ENCODE assay signal across 8 mouse cellular contexts in genomic region chr13:23491990-23492389, GRCm38 (mm10). TPM values are rescaled to one million over a fixed set of nuclear protein-coding genes. Genes with fewer than 3 reads are reported as not detected.
DNase-seq lines count a peak whose midpoint lies in the region; ATAC-seq and TF ChIP-seq lines count a peak whose summit lies in the region.

No protein-coding gene starts in this region.

- peak; percentile 12 for DNase-seq in adrenal gland, postnatal 14 days
- no peak for DNase-seq in adrenal gland, adult 8-10 months
- no peak for DNase-seq in cerebellum, adult 11-12 months
- DNase-seq in right cerebral cortex, postnatal 4 days = no peak
- DNase-seq in lung, postnatal 4 days = no peak

- TF ChIP-seq EP300 in ES-Bruce4 (IDR thresholded peaks at IDR 0.05; ENCODE audit: insufficient read depth, low read depth, low read length) = peak; percentile 64

- H3K27me3 ChIP-seq in ES-Bruce4 (ENCODE audit: control insufficient read depth, insufficient read depth, low read length, poor library complexity, severe bottlenecking) = no peaks in the 10 kb centered on the region
- no peaks in the 10 kb centered on the region for H3K27me3 ChIP-seq in forebrain, embryonic 16.5 days (replicated peaks; ENCODE audit: control insufficient read depth, insufficient read depth, low read length)
- H3K27me3 ChIP-seq in liver, embryonic 15.5 days = peaks cover 9% of the 10 kb centered on the region

- ATAC-seq in forebrain, embryonic 16.5 days = no peak
- no peak for ATAC-seq in liver, embryonic 15.5 days (ENCODE audit: insufficient read depth)

- peak overlapping the region; percentile 77; the same call in 1 of the 2 replicates for H3K27ac ChIP-seq in ES-Bruce4 (ENCODE audit: insufficient read depth, low read length)
- H3K27ac ChIP-seq in forebrain, embryonic 16.5 days (ENCODE audit: low read length) = no peak overlapping the region
- no peak overlapping the region for H3K27ac ChIP-seq in liver, embryonic 15.5 days (replicated peaks)

- H3K36me3 ChIP-seq in ES-Bruce4 (ENCODE audit: control insufficient read depth, insufficient read depth, low read length, poor library complexity, severe bottlenecking) = no peaks in the 10 kb centered on the region
- H3K36me3 ChIP-seq in forebrain, embryonic 16.5 days (ENCODE audit: control insufficient read depth, insufficient read depth) = no peaks in the 10 kb centered on the region
- H3K36me3 ChIP-seq in liver, embryonic 15.5 days (replicated peaks) = no peaks in the 10 kb centered on the region

- no peak overlapping the region; the same call in 1 of the 2 replicates for H3K9ac ChIP-seq in ES-Bruce4 (ENCODE audit: low read depth, poor library complexity, severe bottlenecking)
- no peak overlapping the region for H3K9ac ChIP-seq in forebrain, embryonic 16.5 days (replicated peaks; ENCODE audit: low read depth, low read length)
- H3K9ac ChIP-seq in liver, embryonic 15.5 days = 0 out of 2 replicates have a peak overlapping the region, but pooled peaks have one; percentile 31

- 3% methylated on average over 14 of the region's 14 CpGs for WGBS in forebrain, embryonic 16.5 days
- WGBS in liver, embryonic 15.5 days (ENCODE audit: insufficient replicate concordance) = 10% methylated on average over 14 of the region's 14 CpGs

- no peak overlapping the region for H3K4me3 ChIP-seq in ES-Bruce4 (ENCODE audit: low read depth, low read length)
- H3K4me3 ChIP-seq in forebrain, embryonic 16.5 days (replicated peaks; ENCODE audit: low read length) = peak overlapping the region; percentile 27
- H3K4me3 ChIP-seq in liver, embryonic 15.5 days (replicated peaks) = peak overlapping the region; percentile 48

- H3K9me3 ChIP-seq in ES-Bruce4 (replicated peaks; ENCODE audit: control insufficient read depth, insufficient read depth, low read length, poor library complexity, severe bottlenecking) = no peaks in the 10 kb centered on the region
- no peaks in the 10 kb centered on the region for H3K9me3 ChIP-seq in forebrain, embryonic 16.5 days (ENCODE audit: control insufficient read depth, low read length)
- no peaks in the 10 kb centered on the region for H3K9me3 ChIP-seq in liver, embryonic 15.5 days (replicated peaks)

- no peak for TF ChIP-seq CTCF in ES-Bruce4 (IDR thresholded peaks at IDR 0.05; ENCODE audit: low read depth, low read length)

- H3K4me1 ChIP-seq in ES-Bruce4 (ENCODE audit: control insufficient read depth, insufficient read depth, low read length) = peaks cover 6% of the 10 kb centered on the region
- peaks cover 9% of the 10 kb centered on the region; the same call in 1 of the 2 replicates for H3K4me1 ChIP-seq in forebrain, embryonic 16.5 days (replicated peaks; ENCODE audit: control insufficient read depth, insufficient read depth, low read length)
- H3K4me1 ChIP-seq in liver, embryonic 15.5 days (replicated peaks) = peaks cover 17% of the 10 kb centered on the region

- H3K4me2 ChIP-seq in forebrain, embryonic 16.5 days (ENCODE audit: low read length) = peak overlapping the region; percentile 52
- H3K4me2 ChIP-seq in liver, embryonic 15.5 days = peak overlapping the region; percentile 70

- no peak for TF ChIP-seq POLR2A in ES-Bruce4 (IDR thresholded peaks at IDR 0.05; ENCODE audit: insufficient read depth, low read length)

RNA-seq across cellular contexts. Expression of gene Btn2a2, which starts 3.3 kb away (rescaled TPM):
- not detected in 2 replicates for total RNA-seq in adrenal gland, postnatal 14 days (2021)
- not detected for total RNA-seq in adrenal gland, adult 8-10 months (2022)
- 0.91 and 1.9 TPM in 2 replicates for polyA plus RNA-seq in ES-Bruce4 (2011; ENCODE audit: insufficient read depth, insufficient read length, low read depth, missing spikeins)
- 0.18 TPM in 1 of 2 replicates, not detected in the other for polyA plus RNA-seq in forebrain, embryonic 16.5 days (2015; fragmentation: Nextera tagmentation; extraction: Ambion mirVana)
- polyA plus RNA-seq in liver, embryonic 15.5 days (2015; fragmentation: Nextera tagmentation; extraction: Ambion mirVana) = not detected in 2 replicates

RNA-seq across cellular contexts. Expression of gene Btn1a1, which starts 26.3 kb away (rescaled TPM):
- 0.19 TPM in 1 of 2 replicates, not detected in the other for total RNA-seq in adrenal gland, postnatal 14 days (2021)
- not detected for total RNA-seq in adrenal gland, adult 8-10 months (2022)
- 0.40 and 0.46 TPM in 2 replicates for polyA plus RNA-seq in ES-Bruce4 (2011; ENCODE audit: insufficient read depth, insufficient read length, low read depth, missing spikeins)
- 0.06 and 0.22 TPM in 2 replicates for polyA plus RNA-seq in forebrain, embryonic 16.5 days (2015; fragmentation: Nextera tagmentation; extraction: Ambion mirVana)
- polyA plus RNA-seq in liver, embryonic 15.5 days (2015; fragmentation: Nextera tagmentation; extraction: Ambion mirVana) = 1.6 and 2.1 TPM in 2 replicates

RNA-seq across cellular contexts. Expression of gene Hist1h4h, which starts 38.9 kb away (rescaled TPM):
- total RNA-seq in adrenal gland, postnatal 14 days (2021) = 699 and 771 TPM in 2 replicates
- 100 to 1,000 TPM; 381 to 523 (median 406) TPM for total RNA-seq in adrenal gland, adult 8-10 months (2022)
- 16.9 and 19.1 TPM in 2 replicates for polyA plus RNA-seq in ES-Bruce4 (2011; ENCODE audit: insufficient read depth, insufficient read length, low read depth, missing spikeins)
- 2.9 and 4.6 TPM in 2 replicates for polyA plus RNA-seq in forebrain, embryonic 16.5 days (2015; fragmentation: Nextera tagmentation; extraction: Ambion mirVana)
- 4.6 and 7.0 TPM in 2 replicates for polyA plus RNA-seq in liver, embryonic 15.5 days (2015; fragmentation: Nextera tagmentation; extraction: Ambion mirVana)

RNA-seq across cellular contexts. Expression of gene Hist1h2af, which starts 41.7 kb away (rescaled TPM):
- 182 and 192 TPM in 2 replicates for total RNA-seq in adrenal gland, postnatal 14 days (2021)
- total RNA-seq in adrenal gland, adult 8-10 months (2022) = 10 to 100 TPM in 3 of 4 experiments, 1 to 10 TPM in 1; 8.2 to 20.8 (median 16.2) TPM
- polyA plus RNA-seq in ES-Bruce4 (2011; ENCODE audit: insufficient read depth, insufficient read length, low read depth, missing spikeins) = 68.8 and 97.9 TPM in 2 replicates
- polyA plus RNA-seq in forebrain, embryonic 16.5 days (2015; fragmentation: Nextera tagmentation; extraction: Ambion mirVana) = not detected in 2 replicates
- 8.3 and 9.7 TPM in 2 replicates for polyA plus RNA-seq in liver, embryonic 15.5 days (2015; fragmentation: Nextera tagmentation; extraction: Ambion mirVana)

RNA-seq across cellular contexts. Expression of gene Hist1h3g, which starts 43.2 kb away (rescaled TPM):
- 64.2 and 80.0 TPM in 2 replicates for total RNA-seq in adrenal gland, postnatal 14 days (2021)
- 1 to 10 TPM; 3.2 to 5.6 (median 4.7) TPM for total RNA-seq in adrenal gland, adult 8-10 months (2022)
- 8.9 and 16.9 TPM in 2 replicates for polyA plus RNA-seq in ES-Bruce4 (2011; ENCODE audit: insufficient read depth, insufficient read length, low read depth, missing spikeins)
- 1.5 and 3.2 TPM in 2 replicates for polyA plus RNA-seq in forebrain, embryonic 16.5 days (2015; fragmentation: Nextera tagmentation; extraction: Ambion mirVana)
- 9.4 and 11.7 TPM in 2 replicates for polyA plus RNA-seq in liver, embryonic 15.5 days (2015; fragmentation: Nextera tagmentation; extraction: Ambion mirVana)
